Mouse (Mus musculus): ENCODE results near the gene Cdan1. TPM values are rescaled to one million over a fixed set of nuclear protein-coding genes. Genes with fewer than 3 reads are reported as not detected.

Cdan1 gene
- polyA plus RNA-seq, 1 experiment from 2014 or later = 7.7 TPM

- WGBS = 53% methylated on average over 7 of the region's 7 CpGs
These were observed 117.9 kb downstream of the Cdan1 start for GRCm38 (mm10) chr2:120731877-120732530.

GRCm38 (mm10) chr2:120731167-120731862, 118.6 kb downstream of the Cdan1 start:
- H3K27ac ChIP-seq = peak overlapping the region; percentile 92
- H3K9ac ChIP-seq (replicated peaks) = peak overlapping the region; percentile 97
- no peaks in the 10 kb centered on the region for H3K27me3 ChIP-seq
- no peaks in the 10 kb centered on the region for H3K9me3 ChIP-seq
- peak overlapping the region; percentile 95 for H3K4me2 ChIP-seq
- peaks cover 26% of the 10 kb centered on the region for H3K36me3 ChIP-seq
- WGBS = under 1% methylated on average over 61 of the region's 61 CpGs
- peak overlapping the region; percentile 98 for H3K4me3 ChIP-seq (replicated peaks)
- ATAC-seq (ENCODE audit: insufficient number of reproducible peaks, insufficient read depth, low FRiP score, low TSS enrichment, low read depth) = peak; percentile 96
- peaks cover 22% of the 10 kb centered on the region for H3K4me1 ChIP-seq (replicated peaks)

More at GRCm38 (mm10) chr2:120731877-120732530, 117.9 kb downstream of the Cdan1 start:
- Histone ChIP-seq H3K36me3 (peaks cover 19% of the 10 kb centered on the region), H3K27me3 (no peaks in the 10 kb centered on the region), H3K27ac (peak overlapping the region; percentile 92; the same call in 1 of the 2 replicates), H3K4me2 (peak overlapping the region; percentile 95), H3K4me3 (replicated peaks) (peak overlapping the region; percentile 98), H3K9ac (replicated peaks) (peak overlapping the region; percentile 97; the same call in 1 of the 2 replicates), H3K9me3 (no peaks in the 10 kb centered on the region), H3K4me1 (replicated peaks) (peaks cover 22% of the 10 kb centered on the region)
- ATAC-seq (ENCODE audit: insufficient number of reproducible peaks, insufficient read depth, low FRiP score, low TSS enrichment, low read depth) = no peak

DNA sequence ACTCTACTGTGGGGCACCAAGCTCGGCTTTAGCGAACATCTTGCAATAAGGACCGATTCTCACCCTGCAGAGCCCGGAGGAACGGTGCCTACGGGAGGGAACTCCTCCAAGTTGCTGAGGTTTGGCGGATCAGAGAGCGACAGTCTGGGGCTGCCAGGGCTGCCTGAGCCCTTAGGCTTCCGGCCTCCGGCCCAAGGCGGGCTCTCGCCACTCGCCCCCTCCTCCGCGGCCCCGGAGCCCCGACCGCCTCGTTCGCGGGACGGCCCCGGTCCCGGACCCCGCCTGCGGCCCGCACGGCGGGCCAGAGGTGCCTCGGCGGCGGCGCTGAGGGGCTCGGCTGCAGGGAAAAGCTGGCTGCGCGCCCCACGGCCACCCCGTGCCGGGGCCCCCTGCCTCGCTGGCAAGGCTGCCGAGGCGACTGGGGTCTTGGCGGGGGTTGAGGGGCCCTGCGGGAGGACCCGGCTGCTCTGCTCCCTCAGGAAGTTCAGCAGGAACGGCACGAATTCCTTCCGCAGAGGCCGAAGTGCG, 119.2 kb downstream of the Cdan1 start:
- Histone ChIP-seq H3K4me1 (replicated peaks) (peaks cover 22% of the 10 kb centered on the region), H3K4me2 (peak overlapping the region; percentile 95), H3K36me3 (peaks cover 32% of the 10 kb centered on the region), H3K27me3 (no peaks in the 10 kb centered on the region), H3K4me3 (replicated peaks) (peak overlapping the region; percentile 98), H3K9me3 (no peaks in the 10 kb centered on the region), H3K27ac (peak overlapping the region; percentile 92), H3K9ac (replicated peaks) (peak overlapping the region; percentile 97)
- WGBS = under 1% methylated on average over 50 of the region's 50 CpGs
- ATAC-seq (ENCODE audit: insufficient number of reproducible peaks, insufficient read depth, low FRiP score, low TSS enrichment, low read depth) = peak; percentile 38; the same call in 1 of the 2 replicates

DNA sequence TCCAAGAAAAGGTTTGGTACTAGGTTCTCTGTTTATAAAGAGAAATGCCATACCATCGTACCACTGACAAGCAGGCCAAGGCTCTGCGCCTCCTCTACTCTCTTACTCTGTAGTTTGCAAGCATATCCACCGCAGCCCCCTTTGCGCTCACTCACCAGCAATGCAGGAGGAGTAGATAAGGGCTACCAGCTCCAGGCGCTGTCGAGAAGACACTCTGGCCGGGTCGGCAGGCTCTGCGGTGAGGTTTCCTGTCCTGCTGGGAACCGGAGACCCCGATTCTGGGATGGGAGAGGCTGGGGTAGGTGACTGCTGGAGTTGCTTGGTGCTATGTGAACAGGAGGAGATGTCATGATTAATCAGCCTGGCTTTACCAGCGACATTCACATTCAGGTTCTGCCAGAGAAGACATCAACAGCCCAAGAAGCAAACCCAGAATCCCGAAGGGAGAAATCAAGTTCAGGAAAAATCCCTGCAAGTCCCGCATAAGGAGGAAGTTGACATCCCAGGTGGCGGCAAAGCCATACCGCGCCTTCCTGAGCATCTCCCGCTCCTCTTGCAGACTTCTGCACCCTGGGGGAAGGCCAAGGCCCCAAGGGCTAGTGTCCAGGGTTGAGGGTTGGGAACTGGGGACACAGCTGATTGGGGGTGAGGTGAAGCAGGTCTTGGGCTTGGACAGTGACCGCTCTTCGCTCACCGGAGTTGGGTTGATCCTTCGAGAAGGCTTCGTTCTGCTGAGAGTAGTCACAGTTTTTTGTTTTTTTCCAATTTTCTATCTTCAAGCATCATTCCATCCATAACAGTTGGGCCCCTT, 119.9 kb downstream of the Cdan1 start:
- no peak for ATAC-seq (ENCODE audit: insufficient number of reproducible peaks, insufficient read depth, low FRiP score, low TSS enrichment, low read depth)
- H3K36me3 ChIP-seq = peaks cover 39% of the 10 kb centered on the region
- 10% methylated on average over 23 of the region's 23 CpGs for WGBS
- H3K4me3 ChIP-seq (replicated peaks) = peak overlapping the region; percentile 98
- no peaks in the 10 kb centered on the region for H3K9me3 ChIP-seq
- H3K27ac ChIP-seq = no peak overlapping the region
- H3K4me2 ChIP-seq = peak overlapping the region; percentile 95
- H3K4me1 ChIP-seq (replicated peaks) = peaks cover 22% of the 10 kb centered on the region
- H3K9ac ChIP-seq (replicated peaks) = peak overlapping the region; percentile 97
- H3K27me3 ChIP-seq = no peaks in the 10 kb centered on the region

DNA sequence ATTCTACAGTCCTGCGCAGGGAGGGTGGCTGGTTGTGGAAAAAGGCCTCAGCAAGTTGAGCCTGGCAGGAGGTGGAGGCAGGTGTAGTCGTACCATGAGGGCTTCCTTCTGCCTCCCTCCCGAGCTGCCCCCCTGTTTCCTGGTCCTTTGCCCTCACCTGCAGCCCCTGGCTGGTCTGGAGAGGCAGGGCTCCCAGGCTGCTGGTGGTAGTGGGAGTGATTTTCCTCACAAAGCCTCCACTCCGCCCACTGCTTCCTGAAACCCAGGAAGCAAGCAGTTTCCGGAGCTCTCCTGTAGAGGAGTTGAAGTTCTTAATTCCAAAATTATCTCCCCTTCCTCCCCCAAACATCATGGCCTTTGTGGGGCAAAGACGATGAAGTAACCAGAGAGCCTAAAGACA, 125.8 kb downstream of the Cdan1 start:
- 85% methylated on average over 6 of the region's 6 CpGs for WGBS
- no peak for ATAC-seq (ENCODE audit: insufficient number of reproducible peaks, insufficient read depth, low FRiP score, low TSS enrichment, low read depth)
- Histone ChIP-seq H3K4me1 (replicated peaks) (peaks cover 11% of the 10 kb centered on the region), H3K4me2 (no peak overlapping the region), H3K36me3 (peaks cover 94% of the 10 kb centered on the region), H3K27ac (no peak overlapping the region), H3K27me3 (no peaks in the 10 kb centered on the region), H3K4me3 (replicated peaks) (no peak overlapping the region), H3K9me3 (no peaks in the 10 kb centered on the region), H3K9ac (replicated peaks) (no peak overlapping the region)

DNA sequence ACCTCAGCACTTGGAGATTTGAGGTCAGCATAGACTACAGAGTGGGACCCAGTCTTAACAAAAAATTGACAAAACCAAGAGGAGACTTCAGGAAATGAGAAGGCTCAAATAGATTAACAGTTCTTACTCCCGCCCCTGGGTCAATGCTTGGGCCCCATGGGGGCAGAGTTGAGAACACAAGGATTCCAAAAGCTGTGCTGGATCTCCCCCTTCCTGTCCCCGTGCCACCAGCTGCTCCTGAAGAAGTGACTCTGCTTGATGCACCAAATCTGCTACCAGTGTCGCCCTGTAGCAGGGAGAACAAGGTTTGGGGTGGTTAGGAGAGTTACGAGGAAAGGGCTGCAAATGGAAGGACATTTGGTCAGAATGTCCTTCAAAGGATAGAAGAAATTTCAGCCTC, 126.3 kb downstream of the Cdan1 start:
- H3K36me3 ChIP-seq = peaks cover 97% of the 10 kb centered on the region
- no peaks in the 10 kb centered on the region for H3K27me3 ChIP-seq
- no peak overlapping the region for H3K4me2 ChIP-seq
- H3K4me1 ChIP-seq (replicated peaks) = peaks cover 5% of the 10 kb centered on the region; the same call in 1 of the 2 replicates
- H3K27ac ChIP-seq = no peak overlapping the region
- no peak for ATAC-seq (ENCODE audit: insufficient number of reproducible peaks, insufficient read depth, low FRiP score, low TSS enrichment, low read depth)
- H3K9me3 ChIP-seq = no peaks in the 10 kb centered on the region
- H3K4me3 ChIP-seq (replicated peaks) = no peak overlapping the region
- WGBS = 71% methylated on average over 4 of the region's 4 CpGs
- H3K9ac ChIP-seq (replicated peaks) = no peak overlapping the region

DNA sequence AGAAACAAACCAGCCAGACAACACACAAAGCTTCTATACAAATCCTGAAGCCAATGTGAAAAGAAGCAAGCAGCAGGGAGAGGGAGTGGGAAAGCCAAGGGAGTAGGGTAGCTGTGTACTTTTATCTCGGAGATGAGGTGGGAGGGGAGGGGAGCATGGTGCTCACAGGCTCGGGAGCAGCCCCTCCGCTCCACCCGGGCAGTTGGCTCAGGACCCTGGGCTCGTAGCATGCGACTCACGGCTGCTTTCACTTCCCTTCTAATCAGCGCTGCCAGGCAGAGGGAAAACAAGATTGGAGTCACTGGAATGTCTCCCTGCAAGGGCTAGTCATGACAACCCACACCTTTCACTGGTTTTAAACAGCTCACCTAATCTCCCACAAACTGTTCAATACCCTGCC, 127.4 kb downstream of the Cdan1 start:
- Histone ChIP-seq H3K9ac (replicated peaks) (no peak overlapping the region), H3K4me3 (replicated peaks) (no peak overlapping the region), H3K9me3 (no peaks in the 10 kb centered on the region), H3K4me2 (no peak overlapping the region), H3K27ac (no peak overlapping the region), H3K36me3 (peaks cover 97% of the 10 kb centered on the region), H3K4me1 (replicated peaks) (no peaks in the 10 kb centered on the region), H3K27me3 (no peaks in the 10 kb centered on the region)
- ATAC-seq (ENCODE audit: insufficient number of reproducible peaks, insufficient read depth, low FRiP score, low TSS enrichment, low read depth) = no peak
- 91% methylated on average over 8 of the region's 8 CpGs for WGBS

DNA sequence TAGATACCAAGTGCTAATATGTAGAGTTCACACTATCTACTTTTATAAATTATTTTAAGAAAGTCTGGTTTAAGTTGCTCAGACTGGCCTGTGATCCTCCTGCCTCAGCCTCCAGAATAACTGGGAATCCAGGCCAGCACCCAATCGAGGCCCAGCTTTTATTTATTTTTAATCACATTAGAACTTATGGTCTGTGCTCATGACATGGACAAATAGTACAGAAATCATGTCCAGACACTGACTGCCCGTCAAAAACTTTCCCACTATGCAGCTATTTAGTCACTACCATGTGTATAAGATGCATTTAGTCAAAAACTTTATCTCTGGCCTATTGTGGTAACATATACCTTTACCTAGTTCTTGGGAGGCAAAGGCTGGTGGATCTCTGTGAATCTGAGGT, 128.0 kb downstream of the Cdan1 start:
- Histone ChIP-seq H3K36me3 (peaks cover 97% of the 10 kb centered on the region), H3K9ac (replicated peaks) (no peak overlapping the region), H3K27me3 (no peaks in the 10 kb centered on the region), H3K27ac (no peak overlapping the region), H3K9me3 (no peaks in the 10 kb centered on the region), H3K4me1 (replicated peaks) (no peaks in the 10 kb centered on the region), H3K4me3 (replicated peaks) (no peak overlapping the region), H3K4me2 (no peak overlapping the region)
- no peak for ATAC-seq (ENCODE audit: insufficient number of reproducible peaks, insufficient read depth, low FRiP score, low TSS enrichment, low read depth)
- 89% methylated on average over 2 of the region's 2 CpGs for WGBS

GRCm38 (mm10) chr2:120720821-120721220, 129.1 kb downstream of the Cdan1 start:
- 78% methylated on average over 6 of the region's 6 CpGs for WGBS
- Histone ChIP-seq H3K36me3 (peaks cover 91% of the 10 kb centered on the region), H3K4me2 (no peak overlapping the region), H3K27ac (no peak overlapping the region), H3K9ac (replicated peaks) (no peak overlapping the region), H3K9me3 (no peaks in the 10 kb centered on the region), H3K4me1 (replicated peaks) (no peaks in the 10 kb centered on the region), H3K4me3 (replicated peaks) (no peak overlapping the region), H3K27me3 (no peaks in the 10 kb centered on the region)
- ATAC-seq (ENCODE audit: insufficient number of reproducible peaks, insufficient read depth, low FRiP score, low TSS enrichment, low read depth) = no peak

DNA sequence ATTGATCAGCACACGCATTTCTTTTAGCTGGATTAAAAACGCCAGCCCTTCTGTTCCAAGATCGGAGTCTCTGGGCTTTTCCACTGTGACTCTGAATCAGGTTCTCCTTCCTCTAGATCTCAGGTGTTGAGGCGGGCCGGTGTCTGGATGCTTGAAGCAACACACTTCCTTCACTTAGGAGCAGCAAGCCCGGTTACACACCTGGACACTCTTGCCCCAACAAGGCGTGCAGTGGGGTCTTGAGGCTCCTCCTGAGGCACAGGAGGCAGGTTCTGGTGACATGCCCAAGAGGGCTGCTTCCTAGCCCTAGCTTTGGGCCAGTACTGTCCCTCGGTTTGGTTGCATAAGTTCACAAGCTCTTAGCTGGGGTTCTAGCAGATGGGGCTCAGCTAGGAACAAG, 131.4 kb downstream of the Cdan1 start:
- H3K9me3 ChIP-seq = no peaks in the 10 kb centered on the region
- no peaks in the 10 kb centered on the region for H3K4me1 ChIP-seq (replicated peaks)
- ATAC-seq (ENCODE audit: insufficient number of reproducible peaks, insufficient read depth, low FRiP score, low TSS enrichment, low read depth) = no peak
- WGBS = 95% methylated on average over 8 of the region's 8 CpGs
- H3K9ac ChIP-seq (replicated peaks) = no peak overlapping the region
- H3K4me2 ChIP-seq = no peak overlapping the region
- H3K4me3 ChIP-seq (replicated peaks) = no peak overlapping the region
- H3K27ac ChIP-seq = no peak overlapping the region
- no peaks in the 10 kb centered on the region for H3K27me3 ChIP-seq
- peaks cover 87% of the 10 kb centered on the region for H3K36me3 ChIP-seq

DNA sequence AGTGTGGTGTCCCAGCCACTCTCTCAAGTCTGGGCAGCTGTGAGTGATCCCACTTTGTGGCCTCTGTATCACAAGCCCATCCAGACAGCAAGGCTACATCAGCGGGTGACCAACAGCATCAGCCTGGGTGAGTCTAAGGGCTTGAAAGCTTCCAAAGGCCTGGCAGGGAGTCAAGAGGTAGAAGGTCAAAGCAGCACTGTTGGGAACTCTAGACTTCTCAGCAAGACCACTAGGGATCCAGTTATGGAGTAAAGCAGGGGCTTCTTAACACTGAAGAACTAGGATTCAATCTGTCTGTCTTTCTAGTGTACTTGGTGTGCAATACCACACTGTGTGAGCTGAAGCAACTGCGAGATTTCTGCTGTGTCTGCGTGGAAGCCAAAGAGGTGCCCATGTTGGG, 136.5 kb downstream of the Cdan1 start:
- Histone ChIP-seq H3K36me3 (peaks cover 56% of the 10 kb centered on the region), H3K9me3 (no peaks in the 10 kb centered on the region)
- ATAC-seq (ENCODE audit: insufficient number of reproducible peaks, insufficient read depth, low FRiP score, low TSS enrichment, low read depth) = no peak

More for the DNA sequence above, 136.5 kb downstream of the Cdan1 start:
- no peaks in the 10 kb centered on the region for H3K27me3 ChIP-seq
- H3K4me2 ChIP-seq = no peak overlapping the region
- no peak overlapping the region for H3K9ac ChIP-seq (replicated peaks)
- no peaks in the 10 kb centered on the region for H3K4me1 ChIP-seq (replicated peaks)
- no peak overlapping the region for H3K27ac ChIP-seq
- WGBS = 90% methylated on average over 3 of the region's 3 CpGs
- H3K4me3 ChIP-seq (replicated peaks) = no peak overlapping the region

Measured in limb, embryonic 12.5 days (tissue).